Mouse (Mus musculus) stomach, embryonic 16.5 days (tissue): Measurements from ENCODE around the gene Cgn. TPM values are rescaled to one million over a fixed set of nuclear protein-coding genes. Genes with fewer than 3 reads are reported as not detected.
A peak's percentile ranks its signal among the peaks of the same experiment; 100 is the strongest.

Experiments used
- ATAC-seq: fragments of 200-750 bp; cut with Nextera tagmentation; 2 replicates; pipeline ENCODE4 v1.8.0; 2017; ENCODE audit warnings: moderate number of reproducible peaks, moderate TSS enrichment; ENCODE audit not compliant: insufficient read depth, low FRiP score
- H3K27ac ChIP-seq: fragments of 300-500 bp; sonication (generic); 2 replicates; pipeline ENCODE4 v1.5.1; 2014; ENCODE audit warnings: low read length
- H3K27me3 ChIP-seq: fragments of 300-500 bp; sonication (generic); 2 replicates; pipeline ENCODE4 v1.6.1; 2014; ENCODE audit warnings: low read length, control low read depth, mixed read lengths; ENCODE audit not compliant: control insufficient read depth, insufficient read depth
- H3K36me3 ChIP-seq: fragments of 300-500 bp; sonication (generic); 2 replicates; pipeline ENCODE4 v1.6.1; 2014; ENCODE audit warnings: low read length; ENCODE audit not compliant: control insufficient read depth, insufficient read depth
- H3K4me1 ChIP-seq: fragments of 300-500 bp; sonication (generic); 2 replicates; pipeline ENCODE4 v1.6.1; 2014; ENCODE audit warnings: low read length, control low read depth, mixed read lengths; ENCODE audit not compliant: control insufficient read depth, insufficient read depth
- H3K4me2 ChIP-seq: fragments of 300-500 bp; sonication (generic); 2 replicates; pipeline ENCODE4 v1.6.1; 2014; ENCODE audit warnings: low read depth, low read length, mixed read lengths
- H3K4me3 ChIP-seq: fragments of 300-500 bp; sonication (generic); replicated peaks from 2 replicates; pipeline ENCODE4 v1.5.1; 2014; ENCODE audit warnings: mild to moderate bottlenecking, low read length
- H3K9ac ChIP-seq: fragments of 300-500 bp; sonication (generic); 2 replicates; pipeline ENCODE4 v1.6.1; 2014; ENCODE audit warnings: low read length
- H3K9me3 ChIP-seq: fragments of 300-500 bp; sonication (generic); replicated peaks from 2 replicates; pipeline ENCODE4 v1.6.1; 2016; ENCODE audit warnings: low read length, control low read depth; ENCODE audit not compliant: control insufficient read depth
- WGBS: fragments of 180-500 bp; shearing (Covaris S2); extraction: QIAGEN DNeasy Blood & Tissue Kit; methylation state at CpG from one replicate; pipeline ENCODE4 v1.1.7; 2014; 5-methylcytosine and 5-hydroxymethylcytosine counted together
- polyA plus RNA-seq: library from polyadenylated mRNA; unstranded; fragments of >200 nt; fragmentation: Nextera tagmentation; extraction: Ambion mirVana; gene quantifications from 2 replicates; pipeline ENCODE4 v1.2.1, GENCODE M21; 2015

The Cgn gene
- polyA plus RNA-seq, 1 experiment from 2014 or later = 47.9 TPM

DNA sequence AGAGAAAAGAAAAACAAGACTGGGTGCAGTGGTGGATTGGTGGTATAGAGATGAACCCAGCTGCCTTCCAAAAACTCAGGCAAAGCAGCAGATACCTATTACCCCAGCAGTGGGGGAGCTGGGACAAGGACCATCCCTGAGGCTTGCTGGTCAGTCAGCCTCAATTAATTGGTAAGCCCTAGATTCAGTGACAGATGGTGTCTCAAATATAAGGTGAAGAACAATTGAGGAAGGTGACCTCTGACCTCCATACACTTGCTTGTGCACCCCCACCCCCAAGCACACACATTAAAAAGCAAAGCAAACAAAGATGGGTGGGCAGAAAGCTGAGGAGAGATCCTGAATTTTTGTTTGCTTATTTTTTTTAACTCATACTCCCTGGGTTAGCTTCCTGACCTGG, 9.9 kb upstream of the Cgn start:
- Histone ChIP-seq H3K4me1 (0 out of 2 replicates have a peak, but pooled peaks cover 3% of the 10 kb centered on the region), H3K27ac (no peak overlapping the region), H3K9ac (no peak overlapping the region), H3K4me2 (no peak overlapping the region), H3K4me3 (no peak overlapping the region), H3K27me3 (no peaks in the 10 kb centered on the region), H3K36me3 (no peaks in the 10 kb centered on the region), H3K9me3 (no peaks in the 10 kb centered on the region)
- no peak for ATAC-seq

DNA sequence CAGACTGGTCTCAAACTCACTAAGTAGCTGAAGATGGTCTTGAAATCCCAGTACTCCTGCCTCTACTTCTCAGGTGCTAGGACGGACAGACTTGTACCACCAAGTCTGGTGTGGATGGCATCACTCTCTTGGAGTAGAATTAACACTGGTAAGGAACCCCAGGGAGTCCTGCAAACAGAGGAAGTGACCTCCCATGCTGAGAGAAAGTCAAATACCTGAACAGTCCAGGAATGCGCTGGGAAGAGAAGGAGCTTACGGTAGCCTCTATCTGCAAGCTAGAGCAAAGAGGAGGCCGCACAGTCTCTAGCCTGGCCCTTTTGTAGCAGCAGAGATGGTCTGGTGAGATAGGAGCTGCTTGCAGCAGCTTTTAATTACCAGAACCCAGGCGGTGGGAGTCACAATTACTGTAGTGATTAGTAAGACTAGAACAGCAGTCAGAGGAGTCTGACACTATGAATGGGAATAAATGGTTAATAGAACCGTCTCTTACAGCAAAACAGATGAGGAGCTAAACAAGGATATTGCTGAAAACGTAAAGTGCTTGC, 9.4 kb upstream of the Cgn start:
- Histone ChIP-seq H3K4me3 (no peak overlapping the region), H3K27ac (no peak overlapping the region), H3K9me3 (no peaks in the 10 kb centered on the region), H3K9ac (no peak overlapping the region), H3K4me1 (0 out of 2 replicates have a peak, but pooled peaks cover 3% of the 10 kb centered on the region), H3K4me2 (no peak overlapping the region), H3K27me3 (no peaks in the 10 kb centered on the region), H3K36me3 (no peaks in the 10 kb centered on the region)
- 54% methylated on average over 7 of the region's 7 CpGs for WGBS
- ATAC-seq = no peak

DNA sequence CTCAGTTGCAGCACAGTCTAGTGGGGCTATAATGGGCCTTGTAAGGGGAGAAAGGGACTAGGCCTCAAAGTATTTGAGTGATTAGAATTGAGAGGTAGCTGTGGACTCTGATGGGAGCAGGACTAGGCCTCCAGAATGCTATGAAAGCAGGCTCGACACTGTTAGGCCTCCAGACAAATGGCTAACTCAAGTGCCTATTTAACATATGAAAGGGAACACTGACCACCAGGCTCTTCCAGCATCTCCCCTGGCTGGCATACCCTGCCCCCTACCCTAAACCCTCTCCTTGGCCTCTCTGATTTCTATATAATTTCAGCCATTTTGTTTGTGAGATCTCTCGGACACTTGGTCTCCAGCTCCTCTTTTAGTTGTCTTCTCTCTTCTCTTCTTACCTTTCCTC, 8.1 kb upstream of the Cgn start:
- Histone ChIP-seq H3K4me3 (no peak overlapping the region), H3K27ac (no peak overlapping the region), H3K27me3 (no peaks in the 10 kb centered on the region), H3K4me1 (no peaks in the 10 kb centered on the region), H3K9me3 (no peaks in the 10 kb centered on the region), H3K4me2 (no peak overlapping the region), H3K36me3 (no peaks in the 10 kb centered on the region), H3K9ac (no peak overlapping the region)
- ATAC-seq = no peak
- 75% methylated on average over 2 of the region's 2 CpGs for WGBS

DNA sequence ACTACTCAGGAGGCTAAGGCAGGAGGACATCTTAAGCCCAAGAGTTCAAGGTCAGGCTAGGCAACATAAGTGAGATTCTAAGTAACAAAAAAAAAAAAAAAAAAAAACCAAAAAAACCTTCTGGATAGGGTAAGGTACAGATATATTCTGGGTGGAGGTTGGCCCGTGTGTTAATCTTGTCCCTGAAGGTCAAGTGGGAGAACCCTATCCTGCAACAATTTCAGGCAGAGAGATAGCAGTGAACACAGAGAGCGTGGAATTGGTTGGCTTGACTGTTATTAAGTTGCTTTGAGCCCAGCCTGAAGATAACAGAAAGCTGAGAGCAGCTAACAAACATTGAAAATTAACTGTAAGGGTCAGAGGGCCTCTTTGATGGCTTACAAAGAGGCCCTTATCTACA, 7.4 kb upstream of the Cgn start:
- Histone ChIP-seq H3K27ac (no peak overlapping the region), H3K36me3 (no peaks in the 10 kb centered on the region), H3K4me1 (no peaks in the 10 kb centered on the region), H3K9ac (no peak overlapping the region), H3K4me3 (no peak overlapping the region), H3K27me3 (no peaks in the 10 kb centered on the region), H3K9me3 (no peaks in the 10 kb centered on the region), H3K4me2 (no peak overlapping the region)
- ATAC-seq = no peak
- WGBS = 63% methylated on average over 2 of the region's 2 CpGs

DNA sequence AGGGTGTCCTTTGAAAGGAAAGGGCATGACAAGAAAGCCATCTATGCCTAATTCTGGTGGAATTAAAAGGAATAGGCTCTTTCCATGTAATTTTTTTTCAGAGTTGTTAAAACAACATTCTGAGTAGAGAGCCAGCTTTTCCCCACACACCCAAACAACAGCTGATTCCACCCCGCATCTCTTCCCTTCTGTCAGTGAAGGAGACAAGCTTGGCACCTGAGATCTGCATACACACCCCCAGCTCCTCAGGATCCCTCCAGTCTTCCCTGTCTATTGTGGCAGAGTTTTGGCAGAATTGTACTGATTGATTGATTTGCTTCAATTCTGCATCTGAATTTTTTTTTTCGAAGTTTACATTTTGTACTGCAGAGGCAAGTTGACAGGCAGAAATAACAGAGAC, 6.0 kb upstream of the Cgn start:
- Histone ChIP-seq H3K36me3 (no peaks in the 10 kb centered on the region), H3K9me3 (no peaks in the 10 kb centered on the region), H3K27ac (no peak overlapping the region), H3K9ac (no peak overlapping the region), H3K4me1 (no peaks in the 10 kb centered on the region), H3K4me2 (no peak overlapping the region), H3K4me3 (no peak overlapping the region), H3K27me3 (no peaks in the 10 kb centered on the region)
- ATAC-seq = no peak
- 87% methylated on average over 2 of the region's 2 CpGs for WGBS

DNA sequence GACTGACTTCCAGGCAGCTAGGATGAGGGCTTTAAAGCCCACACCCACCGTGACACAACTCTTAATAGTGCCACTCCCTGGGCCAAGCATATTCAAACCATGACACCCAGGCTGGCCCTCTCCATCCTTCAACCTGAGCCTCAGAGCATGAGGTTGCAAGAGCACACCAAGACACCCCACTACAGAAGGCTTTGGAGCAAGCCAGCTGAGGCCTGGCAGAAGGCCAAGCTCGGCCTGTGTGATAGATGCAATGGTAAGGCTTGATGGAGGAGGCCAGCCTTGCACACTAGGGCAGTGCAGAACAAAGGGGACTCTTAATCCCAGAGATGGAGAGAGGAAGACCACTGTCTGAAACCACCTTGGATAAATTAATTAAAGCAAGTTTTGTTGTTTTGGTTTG, 3.2 kb upstream of the Cgn start:
- H3K4me3 ChIP-seq = no peak overlapping the region

DNA sequence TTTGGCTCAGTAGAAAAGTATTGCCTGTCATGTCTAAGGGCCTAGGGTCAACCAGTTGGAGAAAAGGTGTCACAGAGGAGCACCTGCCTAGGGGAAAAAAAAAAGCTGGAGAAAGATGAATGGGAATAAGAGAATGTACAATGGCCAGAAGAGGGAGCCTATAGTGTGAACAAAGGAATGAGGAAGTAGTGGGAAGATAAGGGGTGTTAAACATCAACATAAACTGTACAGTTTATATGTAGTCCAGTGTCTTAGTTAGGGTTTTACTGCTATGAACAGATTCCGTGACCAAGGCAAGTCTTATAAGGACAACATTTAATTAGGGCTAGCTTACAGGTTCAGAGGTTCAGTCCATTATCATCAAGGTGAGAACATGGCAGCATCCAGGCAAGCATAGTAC, 2.8 kb upstream of the Cgn start:
- no peak overlapping the region for H3K4me2 ChIP-seq
- 83% methylated on average over 1 of the region's 1 CpGs for WGBS

More for the DNA sequence above, 3.2 kb upstream of the Cgn start:
- 63% methylated on average over 2 of the region's 2 CpGs for WGBS
- no peak overlapping the region for H3K4me2 ChIP-seq
- ATAC-seq = no peak
- no peaks in the 10 kb centered on the region for H3K9me3 ChIP-seq
- H3K4me1 ChIP-seq = no peaks in the 10 kb centered on the region; the same call in 1 of the 2 replicates
- H3K27ac ChIP-seq = no peak overlapping the region
- no peaks in the 10 kb centered on the region for H3K27me3 ChIP-seq
- no peaks in the 10 kb centered on the region for H3K36me3 ChIP-seq
- no peak overlapping the region for H3K9ac ChIP-seq

DNA sequence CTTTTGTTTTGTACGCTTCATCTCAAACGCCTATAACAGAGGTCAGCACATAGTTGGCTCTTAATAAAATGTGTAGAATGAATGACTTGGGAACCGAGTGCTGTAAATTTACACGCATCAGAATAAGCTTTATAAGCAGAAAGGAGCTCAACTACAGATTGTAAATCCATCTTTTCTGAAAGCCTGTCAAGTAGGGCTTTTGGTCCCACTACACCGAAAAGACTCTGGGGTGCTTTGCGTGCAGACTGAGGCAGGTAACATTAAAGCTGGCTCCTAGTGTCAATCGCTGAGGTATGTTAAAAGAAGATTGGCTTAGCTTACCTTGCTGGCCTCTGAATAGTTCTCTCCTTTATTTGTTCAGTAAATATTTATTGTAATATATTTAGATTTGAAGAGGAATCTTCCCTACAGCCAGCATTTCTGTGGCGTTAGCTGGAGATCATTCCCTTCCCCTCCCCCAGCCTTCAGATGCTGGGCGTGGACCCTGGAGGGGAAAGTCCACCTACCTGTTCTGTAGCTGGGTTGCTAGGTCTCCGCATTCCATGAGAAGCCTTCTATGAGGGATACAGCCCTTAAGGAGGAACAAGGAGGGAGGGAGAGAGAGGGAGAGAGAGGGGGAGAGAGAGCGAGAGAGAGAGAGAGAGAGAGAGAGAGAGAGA, 959 bp upstream of the Cgn start:
- peak overlapping the region; percentile 69; the same call in 1 of the 2 replicates for H3K9ac ChIP-seq
- WGBS = 5% methylated on average over 11 of the region's 11 CpGs

More for the DNA sequence above, 2.8 kb upstream of the Cgn start:
- no peaks in the 10 kb centered on the region; the same call in 1 of the 2 replicates for H3K4me1 ChIP-seq
- no peak overlapping the region for H3K27ac ChIP-seq
- no peak overlapping the region for H3K9ac ChIP-seq
- H3K36me3 ChIP-seq = no peaks in the 10 kb centered on the region
- no peak for ATAC-seq
- H3K27me3 ChIP-seq = no peaks in the 10 kb centered on the region
- no peak overlapping the region for H3K4me3 ChIP-seq
- no peaks in the 10 kb centered on the region for H3K9me3 ChIP-seq

DNA sequence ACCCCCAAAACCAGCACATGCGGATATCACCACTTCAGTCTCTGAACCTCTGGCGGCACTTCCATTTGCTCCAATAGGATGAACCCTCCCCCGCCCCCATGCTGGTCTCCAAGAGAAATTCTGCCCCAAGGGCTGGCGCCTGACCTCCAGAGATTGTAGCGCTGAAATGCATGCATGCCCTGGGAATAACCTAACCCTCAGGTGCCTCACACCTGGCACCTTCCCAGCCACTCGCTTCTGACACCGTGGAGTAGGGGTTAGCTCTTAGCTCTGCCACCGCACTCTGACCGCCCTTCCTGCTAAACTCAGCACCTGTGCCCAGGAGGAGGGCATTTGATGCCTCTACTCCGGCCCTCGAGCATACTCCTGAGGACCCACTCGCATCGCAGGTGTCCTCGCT, 334 bp downstream of the Cgn start:
- H3K9me3 ChIP-seq = no peaks in the 10 kb centered on the region
- 2% methylated on average over 14 of the region's 14 CpGs for whole genome bisulfite sequencing
- no peaks in the 10 kb centered on the region for H3K36me3 ChIP-seq
- H3K9ac ChIP-seq = peak overlapping the region; percentile 74
- no peaks in the 10 kb centered on the region for H3K27me3 ChIP-seq
- peak overlapping the region; percentile 43 for H3K27ac ChIP-seq
- peak overlapping the region; percentile 84 for H3K4me2 ChIP-seq
- peaks cover 2% of the 10 kb centered on the region; the same call in 1 of the 2 replicates for H3K4me1 ChIP-seq
- H3K4me3 ChIP-seq = peak overlapping the region; percentile 59
- ATAC-seq = peak; percentile 28; the same call in 1 of the 2 replicates

More for the DNA sequence above, 959 bp upstream of the Cgn start:
- no peaks in the 10 kb centered on the region for H3K9me3 ChIP-seq
- H3K4me1 ChIP-seq = no peaks in the 10 kb centered on the region; the same call in 1 of the 2 replicates
- peak overlapping the region; percentile 84 for H3K4me2 ChIP-seq
- no peak for ATAC-seq
- no peaks in the 10 kb centered on the region for H3K36me3 ChIP-seq
- H3K27ac ChIP-seq = peak overlapping the region; percentile 85
- H3K27me3 ChIP-seq = no peaks in the 10 kb centered on the region
- peak overlapping the region; percentile 59 for H3K4me3 ChIP-seq
